Mouse (Mus musculus) embryonic fibroblast, embryonic 13.5 days (primary cell): ENCODE results near the gene Tmem254c.
"Not testable (repeated sequence)": the region's sequence is repeated elsewhere in the genome, so short reads cannot be mapped to it uniquely, and the experiment has no call there.

Experiments used
- CTCF ChIP-seq: IDR thresholded peaks from 2 replicates; pipeline ENCODE4 v1.5.1; 2011; ENCODE audit warnings: mild to moderate bottlenecking, control low read depth, low read length, moderate library complexity, borderline replicate concordance; ENCODE audit not compliant: insufficient read depth
- POLR2A ChIP-seq: IDR thresholded peaks from 2 replicates; pipeline ENCODE4 v1.6.1; 2011; ENCODE audit warnings: low read depth, mild to moderate bottlenecking, control low read depth, low read length, moderate library complexity

DNA sequence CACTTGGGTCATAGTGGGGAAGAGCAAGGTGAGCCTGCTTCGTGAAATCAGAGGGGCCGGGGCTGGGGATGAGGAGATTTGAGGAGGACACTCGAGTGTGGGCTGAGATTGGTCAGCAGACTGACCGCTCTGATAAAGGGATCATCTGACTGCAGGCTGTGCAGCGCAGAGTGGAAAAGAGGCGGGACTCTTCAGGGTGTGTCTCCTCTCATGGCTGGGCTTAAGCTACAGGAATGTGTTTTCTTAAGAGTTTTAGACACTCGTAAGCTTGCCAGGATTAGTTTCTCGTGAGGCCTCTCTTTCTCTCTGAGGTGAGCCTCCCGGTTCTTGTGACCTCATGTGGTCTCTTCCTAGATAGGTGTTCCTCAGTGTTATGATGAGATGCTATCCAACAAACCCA is 45.6 kb downstream of the Tmem254c start:
- TF ChIP-seq CTCF, POLR2A: not testable (repeated sequence)
